Mouse (Mus musculus) gastrocnemius, postnatal 25 days (tissue): ENCODE data around the gene Ankrd52. TPM values are rescaled to one million over a fixed set of nuclear protein-coding genes. Genes with fewer than 3 reads are reported as not detected.

ENCODE experiments used
- DNase-seq: peaks from one replicate; pipeline ENCODE4 v3.0.0; 2022
- total RNA-seq, 2 experiments: library from RNA; stranded (reverse); gene quantifications; 1 replicate in 1 of 2; 2 replicates in 1 of 2; pipeline ENCODE4 v1.2.3; 2021

Gene Ankrd52
- total RNA-seq, 2 experiments from 2014 or later = 61.5 to 70.1 TPM

- DNase-seq = no peak
Measured at GRCm38 (mm10) chr10:128369599-128369998, 7.3 kb upstream of the Ankrd52 start.

- DNase-seq = no peak
Measured at GRCm38 (mm10) chr10:128370021-128370420, 6.9 kb upstream of the Ankrd52 start.

- DNase-seq = no peak
Measured at GRCm38 (mm10) chr10:128370601-128371000, 6.3 kb upstream of the Ankrd52 start.

GRCm38 (mm10) chr10:128372142-128372541 lies 4.8 kb upstream of the Ankrd52 start:
- no peak for DNase-seq

GRCm38 (mm10) chr10:128372989-128373748 lies 3.7 kb upstream of the Ankrd52 start:
- peak; percentile 70 for DNase-seq

GRCm38 (mm10) chr10:128374393-128374792 lies 2.5 kb upstream of the Ankrd52 start:
- DNase-seq = no peak

GRCm38 (mm10) chr10:128376099-128376454 lies 838 bp upstream of the Ankrd52 start:
- DNase-seq = no peak

GRCm38 (mm10) chr10:128377222-128377939 lies 466 bp downstream of the Ankrd52 start:
- peak; percentile 48 for DNase-seq

GRCm38 (mm10) chr10:128377940-128378448 lies 1.1 kb downstream of the Ankrd52 start:
- DNase-seq = no peak

GRCm38 (mm10) chr10:128378462-128378861 lies 1.5 kb downstream of the Ankrd52 start:
- DNase-seq = peak; percentile 58

GRCm38 (mm10) chr10:128379260-128379659 lies 2.3 kb downstream of the Ankrd52 start:
- peak; percentile 72 for DNase-seq

- no peak for DNase-seq
Measured at GRCm38 (mm10) chr10:128380565-128380964, 3.6 kb downstream of the Ankrd52 start.

- no peak for DNase-seq
Measured at GRCm38 (mm10) chr10:128382482-128382881, 5.6 kb downstream of the Ankrd52 start.

GRCm38 (mm10) chr10:128385902-128386301 lies 9.0 kb downstream of the Ankrd52 start:
- DNase-seq = no peak

- no peak for DNase-seq
Measured at GRCm38 (mm10) chr10:128388941-128389340, 12.0 kb downstream of the Ankrd52 start.

- no peak for DNase-seq
Measured at GRCm38 (mm10) chr10:128389570-128389969, 12.7 kb downstream of the Ankrd52 start.

- DNase-seq = no peak
Measured at GRCm38 (mm10) chr10:128390366-128390765, 13.5 kb downstream of the Ankrd52 start.

GRCm38 (mm10) chr10:128391850-128392249 lies 14.9 kb downstream of the Ankrd52 start:
- DNase-seq = no peak

GRCm38 (mm10) chr10:128396017-128396673 lies 19.2 kb downstream of the Ankrd52 start:
- DNase-seq = no peak

GRCm38 (mm10) chr10:128396716-128397264 lies 19.9 kb downstream of the Ankrd52 start:
- no peak for DNase-seq

GRCm38 (mm10) chr10:128397466-128397865 lies 20.6 kb downstream of the Ankrd52 start:
- no peak for DNase-seq

GRCm38 (mm10) chr10:128400338-128400737 lies 23.4 kb downstream of the Ankrd52 start:
- no peak for DNase-seq

GRCm38 (mm10) chr10:128401056-128401455 lies 24.1 kb downstream of the Ankrd52 start, which contains the start of gene Slc39a5:
Gene Slc39a5, minus strand, starts transcription at chr10:128401229.
- no peak for DNase-seq
